Mouse (Mus musculus) c-Kit-positive CD71-positive TER-119-negative erythroid progenitor cells, embryonic 14.5 days (primary cell): ENCODE data around the gene Zfp981.
"Not testable (repeated sequence)": the region's sequence is repeated elsewhere in the genome, so short reads cannot be mapped to it uniquely, and the experiment has no call there.

Experiments used
- DNase-seq: peaks from one replicate; pipeline ENCODE4 v3.0.0-alpha.2; 2013; ENCODE audit warnings: low read depth

Gene Zfp981

GRCm38 (mm10) chr4:146501727-146502126, at the start of gene Zfp981:
TSS of gene Zfp981 (plus strand) at chr4:146502027.
- not testable (repeated sequence) for DNase-seq

- DNase-seq = not testable (repeated sequence)
Observed at GRCm38 (mm10) chr4:146452576-146452975, 49.3 kb upstream of the Zfp981 start.

- not testable (repeated sequence) for DNase-seq
Observed at GRCm38 (mm10) chr4:146454170-146454569, 47.7 kb upstream of the Zfp981 start.

GRCm38 (mm10) chr4:146454896-146455295, 46.9 kb upstream of the Zfp981 start:
- DNase-seq = no peak

GRCm38 (mm10) chr4:146455321-146455721, 46.5 kb upstream of the Zfp981 start:
- no peak for DNase-seq

- no peak for DNase-seq
Observed at GRCm38 (mm10) chr4:146456061-146456726, 45.6 kb upstream of the Zfp981 start.

- DNase-seq = no peak
Observed at GRCm38 (mm10) chr4:146457126-146457525, 44.7 kb upstream of the Zfp981 start.

- no peak for DNase-seq
Observed at GRCm38 (mm10) chr4:146457720-146458119, 44.1 kb upstream of the Zfp981 start.

GRCm38 (mm10) chr4:146459822-146460221, 42.0 kb upstream of the Zfp981 start:
- DNase-seq = not testable (repeated sequence)

GRCm38 (mm10) chr4:146460685-146461084, 41.1 kb upstream of the Zfp981 start:
- not testable (repeated sequence) for DNase-seq

GRCm38 (mm10) chr4:146463649-146464351, 38.0 kb upstream of the Zfp981 start:
- DNase-seq = not testable (repeated sequence)

- DNase-seq = not testable (repeated sequence)
Observed at GRCm38 (mm10) chr4:146469984-146470383, 31.8 kb upstream of the Zfp981 start.

GRCm38 (mm10) chr4:146474181-146474580, 27.6 kb upstream of the Zfp981 start:
- DNase-seq = not testable (repeated sequence)

GRCm38 (mm10) chr4:146474716-146475676, 26.8 kb upstream of the Zfp981 start:
- DNase-seq = not testable (repeated sequence)

GRCm38 (mm10) chr4:146476260-146476659, 25.6 kb upstream of the Zfp981 start:
- DNase-seq = not testable (repeated sequence)

- DNase-seq = not testable (repeated sequence)
Observed at GRCm38 (mm10) chr4:146476959-146477358, 24.9 kb upstream of the Zfp981 start.

GRCm38 (mm10) chr4:146480376-146481096, 21.3 kb upstream of the Zfp981 start:
- DNase-seq = not testable (repeated sequence)

GRCm38 (mm10) chr4:146482546-146482945, 19.3 kb upstream of the Zfp981 start:
- DNase-seq = not testable (repeated sequence)

GRCm38 (mm10) chr4:146483571-146484280, 18.1 kb upstream of the Zfp981 start:
- DNase-seq = not testable (repeated sequence)

GRCm38 (mm10) chr4:146484676-146485075, 17.2 kb upstream of the Zfp981 start:
- DNase-seq = not testable (repeated sequence)
